16 mouse cellular contexts compared by ENCODE assay signal in the genomic region with DNA sequence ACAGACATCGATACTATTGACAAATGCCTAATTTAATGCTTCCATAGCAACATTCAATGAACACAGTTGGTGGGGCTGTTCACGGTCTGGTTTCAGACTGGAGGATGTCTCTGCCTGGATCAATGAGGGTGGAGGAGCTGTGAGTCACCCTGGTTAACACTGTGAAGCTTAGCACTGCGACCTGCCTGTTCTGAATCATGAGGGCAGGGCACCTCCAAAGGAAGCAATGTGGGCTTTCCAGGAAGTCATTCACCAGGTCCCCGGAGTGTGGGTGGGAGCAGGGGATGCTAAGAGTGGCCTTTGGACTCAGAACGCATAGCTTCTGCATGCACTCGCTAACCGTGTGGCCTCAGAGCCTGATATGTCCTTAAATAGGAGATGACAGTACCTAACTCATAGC. TPM values are rescaled to one million over a fixed set of nuclear protein-coding genes. Genes with fewer than 3 reads are reported as not detected.
DNase-seq lines count a peak whose midpoint lies in the region; ATAC-seq and TF ChIP-seq lines count a peak whose summit lies in the region.
"Had no signal": no experiment of that assay in that cellular context is flagged by ENCODE, and none has a peak within 500 bp of the region (broad histone marks: within the 10 kb centered on the region; RNA-seq: fewer than 3 reads in every experiment).

No protein-coding gene starts in this region.

- no peak for TF ChIP-seq EP300 in stomach, postnatal 0 days (optimal IDR thresholded peaks at IDR 0.05)

- no peak overlapping the region for H3K9ac ChIP-seq in intestine, embryonic 16.5 days (ENCODE audit: low read depth, low read length)
- H3K9ac ChIP-seq in stomach, postnatal 0 days (ENCODE audit: low read length), result no peak overlapping the region
- H3K9ac ChIP-seq in midbrain, embryonic 11.5 days (ENCODE audit: low read length), result no peak overlapping the region
- H3K9ac ChIP-seq: forebrain, embryonic 13.5 days; liver, postnatal 0 days; midbrain, embryonic 13.5 days had no signal

- WGBS in intestine, embryonic 16.5 days, result 51% methylated on average over 7 of the region's 7 CpGs
- WGBS in stomach, postnatal 0 days, result 50% methylated on average over 7 of the region's 7 CpGs
- WGBS in midbrain, embryonic 11.5 days, result 78% methylated on average over 7 of the region's 7 CpGs

- H3K27ac ChIP-seq in intestine, embryonic 16.5 days (ENCODE audit: low read length), result no peak overlapping the region
- 0 out of 2 replicates have a peak overlapping the region, but pooled peaks have one; percentile 69 for H3K27ac ChIP-seq in stomach, postnatal 0 days (replicated peaks)
- no peak overlapping the region for H3K27ac ChIP-seq in midbrain, embryonic 11.5 days (ENCODE audit: low read depth, low read length)
- H3K27ac ChIP-seq: forebrain, embryonic 13.5 days; left cerebral cortex, adult 2 months; midbrain, embryonic 13.5 days had no signal

- H3K4me1 ChIP-seq in intestine, embryonic 16.5 days (ENCODE audit: control insufficient read depth, insufficient read depth, low read length), result peaks cover 5% of the 10 kb centered on the region; the same call in 1 of the 2 replicates
- peaks cover 3% of the 10 kb centered on the region; the same call in 1 of the 2 replicates for H3K4me1 ChIP-seq in stomach, postnatal 0 days (replicated peaks; ENCODE audit: control insufficient read depth, insufficient read depth)
- no peaks in the 10 kb centered on the region for H3K4me1 ChIP-seq in midbrain, embryonic 11.5 days (ENCODE audit: control insufficient read depth, insufficient read depth, low read length)
- H3K4me1 ChIP-seq: forebrain, embryonic 13.5 days; midbrain, embryonic 13.5 days had no signal

- H3K36me3 ChIP-seq in intestine, embryonic 16.5 days (ENCODE audit: control insufficient read depth, insufficient read depth, low read length), result no peaks in the 10 kb centered on the region
- H3K36me3 ChIP-seq in stomach, postnatal 0 days (ENCODE audit: control insufficient read depth, insufficient read depth, low read length), result no peaks in the 10 kb centered on the region
- H3K36me3 ChIP-seq in midbrain, embryonic 11.5 days (ENCODE audit: control insufficient read depth, insufficient read depth, low read length), result no peaks in the 10 kb centered on the region
- H3K36me3 ChIP-seq: midbrain, embryonic 13.5 days had no signal

- H3K9me3 ChIP-seq in intestine, embryonic 16.5 days (ENCODE audit: control insufficient read depth, low read length), result no peaks in the 10 kb centered on the region
- H3K9me3 ChIP-seq in stomach, postnatal 0 days (ENCODE audit: control insufficient read depth, low read length), result no peaks in the 10 kb centered on the region
- no peaks in the 10 kb centered on the region for H3K9me3 ChIP-seq in midbrain, embryonic 11.5 days (ENCODE audit: control insufficient read depth, low read length)
- H3K9me3 ChIP-seq: forebrain, embryonic 13.5 days; midbrain, embryonic 13.5 days had no signal

- DNase-seq in gastrocnemius, postnatal 14 days, result peak; percentile 23
- no peak for DNase-seq in gastrocnemius, adult 8-10 months (ENCODE audit: low spot score in 2 of 2)
- peak; percentile 57 for DNase-seq in NIH3T3 (ENCODE audit: low read depth)
- peak; percentile 77 for DNase-seq in stomach, postnatal 0 days (ENCODE audit: low spot score)
- no peak for DNase-seq in left cerebral cortex, postnatal 25 days (ENCODE audit: low spot score in 2 of 2)
- DNase-seq in midbrain, embryonic 11.5 days (ENCODE audit: low spot score, missing footprints), result no peak
- no peak for DNase-seq in cerebellum, adult 11 months
- DNase-seq: cerebellum, adult 2 months; liver, postnatal 0 days; lung, postnatal 4 days; right cerebral cortex, postnatal 14 days; thymus, adult 2 months had no signal

- intact Hi-C loops in gastrocnemius, postnatal 14 days (cut with DNase I; ENCODE audit: low total_unique reads), result no loop called here
- intact Hi-C loops in left cerebral cortex, postnatal 25 days (cut with DNase I), result no loop called here

- H3K27me3 ChIP-seq in intestine, embryonic 16.5 days (replicated peaks; ENCODE audit: control insufficient read depth, insufficient read depth, low read length), result no peaks in the 10 kb centered on the region
- H3K27me3 ChIP-seq in stomach, postnatal 0 days (ENCODE audit: control insufficient read depth, insufficient read depth, low read length), result no peaks in the 10 kb centered on the region
- no peaks in the 10 kb centered on the region for H3K27me3 ChIP-seq in midbrain, embryonic 11.5 days (ENCODE audit: control insufficient read depth, insufficient read depth, low read length)
- H3K27me3 ChIP-seq: forebrain, embryonic 13.5 days; midbrain, embryonic 13.5 days had no signal

- peak; percentile 88 for ATAC-seq in intestine, embryonic 16.5 days
- ATAC-seq in stomach, postnatal 0 days (ENCODE audit: low FRiP score, low TSS enrichment), result peak; percentile 94
- no peak for ATAC-seq in midbrain, embryonic 11.5 days (ENCODE audit: low FRiP score)
- ATAC-seq: forebrain, embryonic 13.5 days; liver, postnatal 0 days; midbrain, embryonic 13.5 days had no signal

- no peak overlapping the region for H3K4me3 ChIP-seq in intestine, embryonic 16.5 days (ENCODE audit: low read length)
- H3K4me3 ChIP-seq in stomach, postnatal 0 days (ENCODE audit: low read depth, low read length), result no peak overlapping the region
- no peak overlapping the region for H3K4me3 ChIP-seq in midbrain, embryonic 11.5 days (ENCODE audit: low read depth, low read length)
- H3K4me3 ChIP-seq: forebrain, embryonic 13.5 days; left cerebral cortex, adult 2 months; midbrain, embryonic 13.5 days had no signal

- no peak for TF ChIP-seq CTCF in stomach, postnatal 0 days (IDR thresholded peaks at IDR 0.05; ENCODE audit: low read depth)

- no peak overlapping the region for H3K4me2 ChIP-seq in intestine, embryonic 16.5 days (ENCODE audit: low read depth, low read length)
- H3K4me2 ChIP-seq in stomach, postnatal 0 days (replicated peaks; ENCODE audit: low read depth), result no peak overlapping the region
- no peak overlapping the region for H3K4me2 ChIP-seq in midbrain, embryonic 11.5 days
- H3K4me2 ChIP-seq: forebrain, embryonic 13.5 days; midbrain, embryonic 13.5 days had no signal

RNA-seq across cellular contexts. Expression of gene Gm9887, which starts 44.5 kb away (rescaled TPM):
- total RNA-seq in gastrocnemius, postnatal 14 days (2021), result under 1 TPM in 1 of 2 experiments, not detected in 1; 0.37 TPM
- total RNA-seq in gastrocnemius, adult 8-10 months (2022), result under 1 TPM in 1 of 4 experiments, not detected in 3; 0.49 TPM
- 1.0 and 1.4 TPM in 2 replicates for polyA plus RNA-seq in intestine, embryonic 16.5 days (2015; fragmentation: Nextera tagmentation; extraction: Ambion mirVana)
- 2.4 and 4.1 TPM in 2 replicates for polyA plus RNA-seq in stomach, postnatal 0 days (2015; fragmentation: Nextera tagmentation; extraction: Ambion mirVana)
- total RNA-seq in left cerebral cortex, postnatal 25 days (2021), result 1 to 10 TPM in 1 of 2 experiments, under 1 TPM in 1; 0.96 to 1.5 TPM
- 1.4 and 1.6 TPM in 2 replicates for polyA plus RNA-seq in midbrain, embryonic 11.5 days (2014; fragmentation: Nextera tagmentation; extraction: Ambion mirVana)

RNA-seq across cellular contexts. Expression of gene Arf6, which starts 44.8 kb away (rescaled TPM):
- total RNA-seq in gastrocnemius, postnatal 14 days (2021), result 10 to 100 TPM; 29.7 to 36.3 TPM
- total RNA-seq in gastrocnemius, adult 8-10 months (2022), result 10 to 100 TPM; 18.4 to 23.3 (median 21.9) TPM
- 18.0 and 34.2 TPM in 2 replicates for polyA plus RNA-seq in intestine, embryonic 16.5 days (2015; fragmentation: Nextera tagmentation; extraction: Ambion mirVana)
- polyA plus RNA-seq in stomach, postnatal 0 days (2015; fragmentation: Nextera tagmentation; extraction: Ambion mirVana), result 97.8 and 116 TPM in 2 replicates
- 10 to 100 TPM; 52.8 to 58.2 TPM for total RNA-seq in left cerebral cortex, postnatal 25 days (2021)
- polyA plus RNA-seq in midbrain, embryonic 11.5 days (2014; fragmentation: Nextera tagmentation; extraction: Ambion mirVana), result 47.7 and 48.6 TPM in 2 replicates

RNA-seq across cellular contexts. Expression of gene Nemf, which starts 59.8 kb away (rescaled TPM):
- 10 to 100 TPM; 16.8 to 19.1 TPM for total RNA-seq in gastrocnemius, postnatal 14 days (2021)
- 10 to 100 TPM; 15.6 to 21.4 (median 17.5) TPM for total RNA-seq in gastrocnemius, adult 8-10 months (2022)
- polyA plus RNA-seq in intestine, embryonic 16.5 days (2015; fragmentation: Nextera tagmentation; extraction: Ambion mirVana), result 56.3 and 66.2 TPM in 2 replicates
- 46.5 and 50.0 TPM in 2 replicates for polyA plus RNA-seq in stomach, postnatal 0 days (2015; fragmentation: Nextera tagmentation; extraction: Ambion mirVana)
- total RNA-seq in left cerebral cortex, postnatal 25 days (2021), result 10 to 100 TPM; 46.0 to 46.6 TPM
- 89.5 and 96.0 TPM in 2 replicates for polyA plus RNA-seq in midbrain, embryonic 11.5 days (2014; fragmentation: Nextera tagmentation; extraction: Ambion mirVana)

Comparison
In these comparisons a context has a peak if more than half of its experiments do, and no peak if none do; other contexts are left out.
1. DNase-seq: peak in gastrocnemius, postnatal 14 days (single experiment), NIH3T3 (single experiment) and stomach, postnatal 0 days (single experiment); none in gastrocnemius, adult 8-10 months (0 of 2), left cerebral cortex, postnatal 25 days (0 of 2), midbrain, embryonic 11.5 days (single experiment) and cerebellum, adult 11 months (single experiment).